Mouse (Mus musculus) spleen, adult 10 weeks (tissue): ENCODE results near the gene Ccdc138. TPM values are rescaled to one million over a fixed set of nuclear protein-coding genes. Genes with fewer than 3 reads are reported as not detected.

Source experiments
- polyA plus RNA-seq: library from polyadenylated mRNA; stranded (reverse); fragments of 350-450 nt; fragmentation: Illumina TruSeq; extraction: RNeasy Lipid Tissue Mini Kit (QIAGEN cat#74804); gene quantifications from one replicate; pipeline ENCODE4 v1.2.3, GENCODE M21; 2015; ENCODE audit warnings: low replicate concordance; ENCODE audit not compliant: insufficient read depth

Ccdc138 gene
- 3.8 TPM for polyA plus RNA-seq

GRCm38 (mm10) chr10:58497320-58498284 lies at the start of gene Ccdc138:
Gene Ccdc138, plus strand, starts transcription at chr10:58497948.

Other genes starting within 250 kb of the Ccdc138 start
- 31.2 TPM for gene Gcc2, start 242.5 kb upstream of the Ccdc138 start, polyA plus RNA-seq
- gene Lims1, start 174.5 kb upstream of the Ccdc138 start, polyA plus RNA-seq, result 106 TPM
- gene Ranbp2, start 51.0 kb upstream of the Ccdc138 start, polyA plus RNA-seq, result 95.8 TPM
- 0.61 TPM for gene Edar, start 177.7 kb downstream of the Ccdc138 start, polyA plus RNA-seq
- not detected for gene Gm17542, start 220.3 kb downstream of the Ccdc138 start, polyA plus RNA-seq